Mouse (Mus musculus) small intestine, adult 2 months (tissue): ENCODE measurements around the gene Zfp454.

Source experiments
- CTCF ChIP-seq: fragments of 200-500 bp; IDR thresholded peaks from 2 replicates; pipeline ENCODE4 v1.5.1; 2012; ENCODE audit warnings: low read depth, mild to moderate bottlenecking, control low read depth, inconsistent platforms, low read length, moderate library complexity, mixed read lengths; ENCODE audit not compliant: insufficient replicate concordance, insufficient read length; ENCODE audit errors: extremely low read depth
- POLR2A ChIP-seq: fragments of 200-500 bp; IDR thresholded peaks from 2 replicates; pipeline ENCODE4 v1.6.1; 2012; ENCODE audit warnings: low read depth, mild to moderate bottlenecking, control low read depth, inconsistent platforms, low read length, moderate library complexity

- TF ChIP-seq CTCF (no peak), POLR2A (no peak)
Observed at GRCm38 (mm10) chr11:50914461-50914860, 27.0 kb upstream of the Zfp454 start.
